Mouse (Mus musculus) kidney, embryonic 15.5 days (tissue): Measurements from ENCODE around the gene Olfr354. TPM values are rescaled to one million over a fixed set of nuclear protein-coding genes. Genes with fewer than 3 reads are reported as not detected.

Experiments
- ATAC-seq: fragments of 200-750 bp; cut with Nextera tagmentation; replicated peaks from 2 replicates; pipeline ENCODE4 v1.8.0; 2017; ENCODE audit warnings: moderate TSS enrichment; ENCODE audit not compliant: low FRiP score
- H3K27ac ChIP-seq: fragments of 300-500 bp; sonication (generic); 2 replicates; pipeline ENCODE4 v1.5.1; 2015; ENCODE audit warnings: mild to moderate bottlenecking, inconsistent platforms
- H3K27me3 ChIP-seq: fragments of 300-500 bp; sonication (generic); 2 replicates; pipeline ENCODE4 v1.6.1; 2015; ENCODE audit warnings: inconsistent platforms
- H3K36me3 ChIP-seq: fragments of 300-500 bp; sonication (generic); 2 replicates; pipeline ENCODE4 v1.6.1; 2015; ENCODE audit warnings: inconsistent platforms
- H3K4me1 ChIP-seq: fragments of 300-500 bp; sonication (generic); 2 replicates; pipeline ENCODE4 v1.6.1; 2015; ENCODE audit warnings: inconsistent platforms
- H3K4me2 ChIP-seq: fragments of 300-500 bp; sonication (generic); 2 replicates; pipeline ENCODE4 v1.6.1; 2015; ENCODE audit warnings: moderate library complexity, mild to moderate bottlenecking, inconsistent platforms
- H3K4me3 ChIP-seq: fragments of 300-500 bp; sonication (generic); replicated peaks from 2 replicates; pipeline ENCODE4 v1.5.1; 2015; ENCODE audit warnings: mild to moderate bottlenecking, inconsistent platforms
- H3K9ac ChIP-seq: fragments of 300-500 bp; sonication (generic); 2 replicates; pipeline ENCODE4 v1.6.1; 2015; ENCODE audit warnings: mild to moderate bottlenecking, inconsistent platforms
- H3K9me3 ChIP-seq: fragments of 300-500 bp; sonication (generic); replicated peaks from 2 replicates; pipeline ENCODE4 v1.6.1; 2016; ENCODE audit warnings: inconsistent platforms
- WGBS: fragments of 180-500 bp; shearing (Covaris S2); methylation state at CpG from one replicate; pipeline ENCODE4 v1.1.7; 2015; ENCODE audit warnings: mixed read lengths; 5-methylcytosine and 5-hydroxymethylcytosine counted together
- polyA plus RNA-seq: library from polyadenylated mRNA; unstranded; fragments of >200 nt; fragmentation: Nextera tagmentation; extraction: Ambion mirVana; gene quantifications from 2 replicates; pipeline ENCODE4 v1.2.1, GENCODE M21; 2015

Gene Olfr354
- polyA plus RNA-seq = not detected in 2 replicates

DNA sequence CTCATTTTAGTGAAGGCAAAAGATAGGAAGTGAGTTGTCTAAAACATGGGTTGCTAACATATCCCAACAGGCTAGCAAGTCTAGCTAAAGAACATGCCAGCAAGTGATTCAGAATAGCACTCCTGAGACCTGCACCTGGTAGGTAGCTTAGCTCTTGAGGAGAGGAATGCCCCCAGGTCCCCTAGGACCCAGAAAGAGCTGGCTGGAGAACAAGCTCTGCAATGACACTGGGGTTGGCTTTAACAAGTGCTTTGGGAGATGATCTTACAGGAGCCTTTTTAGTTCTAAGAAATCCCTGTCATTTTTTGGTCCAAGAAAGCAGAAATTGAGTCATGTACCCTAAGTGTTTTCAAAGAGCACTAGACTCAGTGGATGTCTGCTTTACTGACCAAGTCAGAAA, at the start of gene Olfr354:
Gene Olfr354, plus strand, starts transcription at position 301 of the 400 bp plus-strand sequence.
- H3K36me3 ChIP-seq = no peaks in the 10 kb centered on the region
- no peak within 1 kb of the TSS for H3K9ac ChIP-seq
- H3K27ac ChIP-seq = no peak within 1 kb of the TSS
- no peaks in the 10 kb centered on the region for H3K4me1 ChIP-seq
- no peak within 1 kb of the TSS for H3K4me2 ChIP-seq
- H3K9me3 ChIP-seq = 0 out of 2 replicates have a peak, but pooled peaks cover 6% of the 10 kb centered on the region
- no peaks in the 10 kb centered on the region for H3K27me3 ChIP-seq
- H3K4me3 ChIP-seq = no peak within 1 kb of the TSS
- ATAC-seq = no peak

DNA sequence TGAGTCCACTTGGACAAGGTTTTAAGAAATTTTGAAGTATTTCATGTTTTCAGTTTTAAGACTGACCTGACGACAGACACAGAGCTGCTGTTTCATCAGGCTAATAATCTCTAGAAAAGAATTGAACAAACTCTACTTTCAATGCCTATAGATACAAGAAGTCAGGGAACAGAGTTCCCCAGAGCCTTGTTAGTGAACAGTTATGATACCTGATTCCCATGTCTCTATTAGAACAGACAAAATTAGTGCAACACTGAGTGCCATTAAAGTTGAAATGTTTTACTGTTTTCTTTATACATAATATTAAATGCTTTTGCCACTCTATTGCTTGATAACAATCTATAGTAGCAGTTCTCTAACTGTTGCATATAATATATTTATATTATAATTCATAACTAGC, 42.9 kb upstream of the Olfr354 start, which contains the start of gene Olfr351:
Gene Olfr351, minus strand, starts transcription at position 101 of the 400 bp plus-strand sequence.
- Histone ChIP-seq H3K9me3 (no peaks in the 10 kb centered on the region; the same call in 1 of the 2 replicates), H3K4me1 (no peaks in the 10 kb centered on the region), H3K27me3 (no peaks in the 10 kb centered on the region), H3K36me3 (no peaks in the 10 kb centered on the region), H3K4me2 (no peak within 1 kb of the TSS), H3K9ac (no peak within 1 kb of the TSS), H3K4me3 (no peak within 1 kb of the TSS), H3K27ac (no peak within 1 kb of the TSS)
- ATAC-seq = no peak
- 80% methylated on average over 1 of the region's 1 CpGs for WGBS

DNA sequence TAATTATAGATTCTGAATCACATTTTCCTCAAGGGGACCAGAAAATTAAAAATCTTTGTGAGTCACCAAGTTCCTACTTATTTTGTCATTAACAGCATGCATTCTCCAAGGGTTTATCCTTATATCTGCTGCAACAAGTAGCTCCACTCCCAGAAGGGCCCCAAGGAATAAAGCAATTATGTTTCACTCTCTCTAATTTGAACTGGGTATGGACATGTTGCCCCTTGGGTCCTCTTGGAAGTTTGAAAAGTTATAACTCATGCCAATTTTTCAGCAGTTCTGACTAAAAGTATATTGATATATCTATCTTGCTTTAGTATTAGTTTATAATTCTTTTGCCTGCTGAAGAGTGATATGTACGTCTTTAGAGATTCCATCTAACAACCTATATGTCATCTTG, 37.3 kb upstream of the Olfr354 start, which contains the start of gene Olfr352:
Gene Olfr352, plus strand, starts transcription at position 301 of the 400 bp plus-strand sequence.
- Histone ChIP-seq H3K36me3 (no peaks in the 10 kb centered on the region), H3K4me1 (no peaks in the 10 kb centered on the region), H3K4me3 (no peak within 1 kb of the TSS), H3K27ac (no peak within 1 kb of the TSS), H3K4me2 (no peak within 1 kb of the TSS), H3K9ac (no peak within 1 kb of the TSS), H3K27me3 (no peaks in the 10 kb centered on the region), H3K9me3 (no peaks in the 10 kb centered on the region; the same call in 1 of the 2 replicates)
- 83% methylated on average over 1 of the region's 1 CpGs for WGBS
- no peak for ATAC-seq

DNA sequence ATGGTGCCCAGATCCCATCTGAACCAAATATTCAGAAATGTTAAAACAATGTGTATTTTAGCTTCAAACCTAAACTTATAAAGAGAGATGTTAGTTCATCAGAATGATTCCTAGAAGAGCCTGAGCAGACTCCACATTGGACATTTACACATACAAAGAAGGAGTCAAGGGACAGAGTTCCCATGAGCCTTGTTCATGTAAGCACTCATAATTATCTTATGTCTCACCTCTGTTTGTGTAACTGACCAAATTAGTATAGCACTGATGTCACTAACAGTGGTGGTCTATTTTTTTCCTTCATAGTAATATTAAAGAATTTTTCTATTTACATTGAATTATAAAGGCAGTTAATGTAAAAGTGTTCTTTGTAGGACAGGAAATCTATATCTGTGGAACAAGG, 12.6 kb upstream of the Olfr354 start, which contains the start of gene Olfr353:
Gene Olfr353, minus strand, starts transcription at position 101 of the 400 bp plus-strand sequence.
- H3K4me1 ChIP-seq = no peaks in the 10 kb centered on the region

DNA sequence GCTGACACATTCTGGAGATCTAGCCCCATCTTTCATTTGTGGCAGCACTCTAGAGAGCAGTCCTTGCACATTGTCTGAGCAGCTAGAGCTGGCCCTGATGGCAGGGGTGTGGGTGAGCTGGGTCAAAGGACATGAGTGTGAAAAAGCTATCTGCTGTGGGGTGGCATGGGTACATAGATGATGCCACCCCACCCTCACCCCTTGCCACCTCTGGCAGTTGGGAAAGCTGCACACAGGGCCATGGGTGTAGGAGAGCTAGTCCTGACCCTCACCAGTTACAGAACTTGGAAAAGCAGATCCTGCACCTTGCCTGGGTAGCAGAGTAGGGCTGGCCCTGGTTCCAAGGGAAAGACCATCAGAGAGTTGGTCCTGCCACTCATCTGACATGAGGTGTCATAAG, 8.4 kb upstream of the Olfr354 start:
- no peak overlapping the region for H3K27ac ChIP-seq
- H3K36me3 ChIP-seq = no peaks in the 10 kb centered on the region
- no peaks in the 10 kb centered on the region for H3K4me1 ChIP-seq
- no peak overlapping the region for H3K4me2 ChIP-seq
- H3K9me3 ChIP-seq = 0 out of 2 replicates have a peak, but pooled peaks cover 9% of the 10 kb centered on the region
- no peak overlapping the region for H3K4me3 ChIP-seq
- H3K9ac ChIP-seq = no peak overlapping the region
- no peak for ATAC-seq
- no peaks in the 10 kb centered on the region for H3K27me3 ChIP-seq

More for the DNA sequence above, 12.6 kb upstream of the Olfr354 start, which contains the start of gene Olfr353:
- no peak within 1 kb of the TSS for H3K9ac ChIP-seq
- 0 out of 2 replicates have a peak, but pooled peaks cover 3% of the 10 kb centered on the region for H3K9me3 ChIP-seq
- no peak within 1 kb of the TSS for H3K27ac ChIP-seq
- no peak within 1 kb of the TSS for H3K4me3 ChIP-seq
- H3K4me2 ChIP-seq = no peak within 1 kb of the TSS
- no peak for ATAC-seq
- H3K27me3 ChIP-seq = no peaks in the 10 kb centered on the region
- H3K36me3 ChIP-seq = no peaks in the 10 kb centered on the region

DNA sequence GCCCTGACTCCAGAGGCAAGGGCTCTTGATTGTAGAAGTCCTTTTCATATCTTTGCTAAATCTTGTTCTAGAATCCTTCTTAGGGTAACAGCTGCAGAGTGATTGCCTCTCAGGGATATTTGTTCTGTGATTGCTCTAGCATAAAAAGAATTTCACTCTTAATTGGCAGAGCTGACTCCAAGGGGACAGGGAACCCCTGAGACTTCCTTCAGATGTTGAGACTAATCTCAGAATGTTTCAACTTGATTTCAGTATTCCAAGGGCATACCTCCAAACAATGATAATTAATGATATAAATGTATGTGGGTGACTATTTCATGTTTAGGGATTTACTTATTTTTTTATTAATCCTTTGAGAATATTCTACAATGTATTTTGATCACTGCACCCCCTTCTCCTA, 23.3 kb downstream of the Olfr354 start, which contains the start of gene Olfr355:
Gene Olfr355, minus strand, starts transcription at position 101 of the 400 bp plus-strand sequence.
- no peaks in the 10 kb centered on the region for H3K27me3 ChIP-seq
- no peak within 1 kb of the TSS for H3K4me3 ChIP-seq
- ATAC-seq = no peak
- H3K4me1 ChIP-seq = no peaks in the 10 kb centered on the region
- H3K27ac ChIP-seq = no peak within 1 kb of the TSS
- H3K9ac ChIP-seq = no peak within 1 kb of the TSS
- H3K4me2 ChIP-seq = no peak within 1 kb of the TSS
- H3K9me3 ChIP-seq = no peaks in the 10 kb centered on the region
- no peaks in the 10 kb centered on the region for H3K36me3 ChIP-seq

DNA sequence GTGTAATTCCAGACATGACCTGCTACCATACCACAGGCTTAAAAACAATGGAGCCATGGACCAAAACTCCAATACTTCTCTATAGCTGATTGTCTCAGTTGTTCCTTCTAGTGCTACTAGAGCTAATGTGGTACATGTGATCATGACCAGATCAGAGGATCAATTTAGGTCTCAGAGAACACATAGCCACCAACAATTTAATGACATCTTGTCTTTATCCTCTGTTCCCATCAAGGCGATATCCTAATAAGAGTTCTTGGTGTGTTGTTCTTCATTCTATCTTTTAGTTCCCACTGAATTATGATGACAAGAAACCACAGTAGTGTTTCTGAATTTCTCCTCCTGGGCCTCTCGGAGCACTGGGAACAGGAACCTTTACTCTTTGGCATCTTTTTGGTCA, 31.3 kb downstream of the Olfr354 start, which contains the start of gene Olfr356:
Gene Olfr356, plus strand, starts transcription at position 301 of the 400 bp plus-strand sequence.
- no peak for ATAC-seq
- no peak within 1 kb of the TSS for H3K4me3 ChIP-seq
- no peaks in the 10 kb centered on the region for H3K36me3 ChIP-seq
- no peak within 1 kb of the TSS for H3K27ac ChIP-seq
- no peaks in the 10 kb centered on the region for H3K4me1 ChIP-seq
- H3K4me2 ChIP-seq = no peak within 1 kb of the TSS
- 80% methylated on average over 2 of the region's 2 CpGs for WGBS
- H3K9ac ChIP-seq = no peak within 1 kb of the TSS
- H3K9me3 ChIP-seq = peaks cover 5% of the 10 kb centered on the region; the same call in 1 of the 2 replicates
- H3K27me3 ChIP-seq = no peaks in the 10 kb centered on the region

Other genes with a start within 250 kb of the Olfr354 start
- gene Olfr346, start 219.9 kb upstream of the Olfr354 start, polyA plus RNA-seq = not detected in 2 replicates
- gene Olfr347, start 173.8 kb upstream of the Olfr354 start, polyA plus RNA-seq = not detected in 2 replicates
- not detected in 2 replicates for gene Olfr348, start 121.4 kb upstream of the Olfr354 start, polyA plus RNA-seq
- gene Olfr50, start 115.1 kb upstream of the Olfr354 start, polyA plus RNA-seq = not detected in 2 replicates
- not detected in 2 replicates for gene Olfr3, start 88.6 kb upstream of the Olfr354 start, polyA plus RNA-seq
- not detected in 2 replicates for gene Olfr350, start 59.4 kb upstream of the Olfr354 start, polyA plus RNA-seq
- not detected in 2 replicates for gene Olfr351, start 43.0 kb upstream of the Olfr354 start, polyA plus RNA-seq
- not detected in 2 replicates for gene Olfr352, start 37.2 kb upstream of the Olfr354 start, polyA plus RNA-seq
- not detected in 2 replicates for gene Olfr353, start 12.7 kb upstream of the Olfr354 start, polyA plus RNA-seq
- gene Olfr355, start 23.2 kb downstream of the Olfr354 start, polyA plus RNA-seq = not detected in 2 replicates
- gene Olfr356, start 31.4 kb downstream of the Olfr354 start, polyA plus RNA-seq = not detected in 2 replicates
- gene Olfr357, start 88.1 kb downstream of the Olfr354 start, polyA plus RNA-seq = not detected in 2 replicates
- gene Olfr358, start 103.7 kb downstream of the Olfr354 start, polyA plus RNA-seq = not detected in 2 replicates
- not detected in 2 replicates for gene Olfr360, start 160.1 kb downstream of the Olfr354 start, polyA plus RNA-seq
- gene Olfr361, start 183.6 kb downstream of the Olfr354 start, polyA plus RNA-seq = not detected in 2 replicates
- gene Olfr362, start 212.2 kb downstream of the Olfr354 start, polyA plus RNA-seq = not detected in 2 replicates
- gene Olfr364-ps1, start 233.6 kb downstream of the Olfr354 start, polyA plus RNA-seq = not detected in 2 replicates